Mouse (Mus musculus): ENCODE measurements at regions not wholly inside any gene's neighbourhood (a gene's known extent, or its start where the extent isn't known, plus 50 kb on each side); places are given as distances from the start of the nearest gene placed in this dataset.
"Not testable (repeated sequence)": the region's sequence is repeated elsewhere in the genome, so short reads cannot be mapped to it uniquely, and the experiment has no call there.

- no peak for DNase-seq
Measured at GRCm38 (mm10) chr2:85280580-85280979, 58.5 kb downstream of the Olfr987 start.

GRCm38 (mm10) chr2:85278128-85278527 lies 61.0 kb downstream of the Olfr987 start:
- no peak for DNase-seq

GRCm38 (mm10) chr2:85277433-85277832 lies 61.7 kb downstream of the Olfr987 start:
- DNase-seq = no peak

GRCm38 (mm10) chr2:85266813-85267212 lies 69.8 kb upstream of the Lrrc55 start:
- DNase-seq = not testable (repeated sequence)

GRCm38 (mm10) chr2:85265667-85266066 lies 68.7 kb upstream of the Lrrc55 start:
- DNase-seq = peak; percentile 29

- no peak for DNase-seq
Measured at GRCm38 (mm10) chr2:85265037-85265524, 68.1 kb upstream of the Lrrc55 start.

GRCm38 (mm10) chr2:85257356-85257755 lies 60.4 kb upstream of the Lrrc55 start:
- no peak for DNase-seq

GRCm38 (mm10) chr2:85255610-85256009 lies 58.6 kb upstream of the Lrrc55 start:
- no peak for DNase-seq

GRCm38 (mm10) chr2:85252343-85253285 lies 55.6 kb upstream of the Lrrc55 start:
- DNase-seq = peak; percentile 65

GRCm38 (mm10) chr2:85250026-85250560 lies 53.1 kb upstream of the Lrrc55 start:
- DNase-seq = no peak
